Mouse (Mus musculus) T-helper 2 cell (primary cell): ENCODE results near the gene Bphl.

Source experiments
- in situ Hi-C: fragments of 300-600 bp; cut with MboI, MseI; formaldehyde crosslinking; loops from one replicate; pipeline ENCODE4 v1.15.1; 2025; ENCODE audit warnings: high pct_unique_total_duplicates

The Bphl gene

GRCm38 (mm10) chr13:34119406-34119805 is 82.0 kb downstream of the Bphl start:
- in situ Hi-C loops: no loop called here

DNA sequence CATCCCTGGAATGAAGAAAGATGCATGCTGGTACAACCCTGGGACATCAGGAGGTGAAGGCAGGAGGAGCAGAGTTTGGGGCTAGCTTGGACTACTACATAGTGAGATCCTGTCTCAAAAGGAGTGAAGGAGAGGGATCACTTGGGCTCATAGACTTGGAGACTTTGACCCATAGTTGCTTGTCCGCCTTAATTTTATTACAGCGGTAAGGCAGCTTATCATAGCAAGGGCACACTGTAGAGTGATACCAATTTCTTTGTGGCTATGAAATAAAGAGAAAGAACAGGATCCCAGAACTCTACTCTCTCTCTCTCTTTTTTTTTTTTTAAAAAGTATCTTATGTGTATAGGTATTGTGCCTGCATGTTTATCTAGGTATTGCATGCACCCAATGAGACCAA is 83.1 kb downstream of the Bphl start:
- in situ Hi-C loops: no loop called here
